15 mouse cellular contexts compared by ENCODE assay signal in the genomic region with DNA sequence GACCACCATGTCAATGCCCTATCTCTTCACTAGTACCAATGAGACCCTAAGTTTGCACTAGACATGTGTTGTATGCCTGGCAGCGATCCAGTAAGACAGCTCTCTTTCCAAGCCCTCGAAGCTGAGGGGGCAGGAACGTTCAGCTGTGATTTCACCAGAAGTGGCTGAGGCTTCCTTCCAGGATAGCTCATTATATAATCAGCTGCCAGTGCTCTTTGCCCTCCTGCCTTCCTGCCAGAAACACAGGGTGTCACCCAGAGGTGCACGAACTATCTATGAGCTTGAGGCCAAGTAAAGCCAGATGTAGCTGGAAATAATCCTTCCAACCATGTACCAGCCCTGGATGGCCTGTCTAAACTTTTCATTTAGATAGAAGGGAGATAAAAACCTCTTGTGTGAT. TPM values are rescaled to one million over a fixed set of nuclear protein-coding genes. Genes with fewer than 3 reads are reported as not detected.
A peak's percentile ranks its signal among the peaks of the same experiment; 100 is the strongest.
DNase-seq lines count a peak whose midpoint lies in the region; TF ChIP-seq lines count a peak whose summit lies in the region.
"Had no signal": no experiment of that assay in that cellular context is flagged by ENCODE, and none has a peak within 500 bp of the region (broad histone marks: within the 10 kb centered on the region; RNA-seq: fewer than 3 reads in every experiment).

No protein-coding gene starts in this region.

- no peak overlapping the region for H3K9ac ChIP-seq in liver, adult 2 months (ENCODE audit: low read depth, low read length)
- H3K9ac ChIP-seq: embryonic facial prominence, embryonic 12.5 days; liver, embryonic 15.5 days; neural tube, embryonic 12.5 days; stomach, embryonic 15.5 days had no signal

- TF ChIP-seq POLR2A in liver, adult 2 months (IDR thresholded peaks at IDR 0.05; ENCODE audit: extremely low read depth, insufficient read depth, low read length), result no peak

- no peaks in the 10 kb centered on the region for H3K27me3 ChIP-seq in liver, adult 2 months (ENCODE audit: control insufficient read depth, insufficient read depth, low read length)
- H3K27me3 ChIP-seq: embryonic facial prominence, embryonic 12.5 days; liver, embryonic 15.5 days; neural tube, embryonic 12.5 days; stomach, embryonic 15.5 days had no signal

- H3K79me2 ChIP-seq in liver, adult 2 months (ENCODE audit: control insufficient read depth, insufficient read depth, low read length), result no peaks in the 10 kb centered on the region

- peak; percentile 10 to 41 for DNase-seq in heart, adult 18-20 months
- DNase-seq in heart, postnatal 4 days, result no peak
- peak; percentile 85 for DNase-seq in liver, adult 2 months (ENCODE audit: extremely low read depth, low read depth, low spot score)
- no peak for DNase-seq in liver
- peak; percentile 33 for DNase-seq in brain, adult 2 months (ENCODE audit: low read depth, low spot score)
- DNase-seq in kidney, postnatal 14 days, result peak; percentile 71
- no peak for DNase-seq in thymus, postnatal 36 days
- no peak for DNase-seq in layer of hippocampus, adult 11-12 months (ENCODE audit: low spot score)
- DNase-seq: cerebellum, postnatal 36 days had no signal

- no peak overlapping the region for H3K4me3 ChIP-seq in liver, adult 2 months (ENCODE audit: insufficient read depth, low read depth, low read length)
- H3K4me3 ChIP-seq: embryonic facial prominence, embryonic 12.5 days; hindbrain, embryonic 10.5 days; liver, embryonic 15.5 days; megakaryocyte, embryonic 14.5 days; neural tube, embryonic 12.5 days; stomach, embryonic 15.5 days had no signal

- H3K36me3 ChIP-seq in liver, adult 2 months (ENCODE audit: control insufficient read depth, insufficient read depth, low read length), result no peaks in the 10 kb centered on the region
- H3K36me3 ChIP-seq: embryonic facial prominence, embryonic 12.5 days; hindbrain, embryonic 10.5 days; liver, embryonic 15.5 days; neural tube, embryonic 12.5 days; stomach, embryonic 15.5 days had no signal

- H3K27ac ChIP-seq in liver, adult 2 months (replicated peaks; ENCODE audit: insufficient read depth, low read depth, low read length), result no peak overlapping the region
- H3K27ac ChIP-seq: embryonic facial prominence, embryonic 12.5 days; hindbrain, embryonic 10.5 days; liver, embryonic 15.5 days; neural tube, embryonic 12.5 days; stomach, embryonic 15.5 days had no signal

- TF ChIP-seq CTCF in liver, adult 2 months (IDR thresholded peaks at IDR 0.05; ENCODE audit: low read depth, low read length), result no peak

- 16% methylated on average over 4 of the region's 4 CpGs for WGBS in liver, adult 2 months

- H3K4me1 ChIP-seq in liver, adult 2 months (ENCODE audit: control insufficient read depth, insufficient read depth, low read length), result peaks cover 2% of the 10 kb centered on the region; the same call in 1 of the 2 replicates
- H3K4me1 ChIP-seq: embryonic facial prominence, embryonic 12.5 days; hindbrain, embryonic 10.5 days; liver, embryonic 15.5 days; neural tube, embryonic 12.5 days; stomach, embryonic 15.5 days had no signal

RNA-seq across cellular contexts. Expression of a gene that starts 8.1 kb away (rescaled TPM):
- total RNA-seq in heart, adult 18-20 months (2021), result under 1 TPM in 1 of 2 experiments, not detected in 1; 0.21 TPM
- total RNA-seq in heart, postnatal 4 days (2021), result under 1 TPM; 0.10 to 0.11 TPM
- not detected in 2 replicates for total RNA-seq in liver, adult 2 months (2014; rRNA removed)
- polyA plus RNA-seq in liver, adult 2 months (2012; rRNA removed), result 0.05 and 0.17 TPM in 2 replicates
- polyA plus RNA-seq: embryonic facial prominence, embryonic 12.5 days; hindbrain, embryonic 10.5 days; liver, embryonic 15.5 days; neural tube, embryonic 12.5 days had no signal

Comparison
In these comparisons a context has a peak if more than half of its experiments do, and no peak if none do; other contexts are left out.
1. DNase-seq: peak in heart, adult 18-20 months (2 of 2), liver, adult 2 months (single experiment), brain, adult 2 months (single experiment) and kidney, postnatal 14 days (single experiment); none in heart, postnatal 4 days (single experiment), liver (single experiment), thymus, postnatal 36 days (0 of 2) and layer of hippocampus, adult 11-12 months (single experiment).